Mouse (Mus musculus) stomach, postnatal 0 days (tissue): Measurements from ENCODE around the gene Cbx6.

Experiments
- CTCF ChIP-seq: IDR thresholded peaks from 2 replicates; pipeline ENCODE4 v1.5.1; 2016; ENCODE audit warnings: antibody characterized with exemption, low read depth, mild to moderate bottlenecking, moderate library complexity
- EP300 ChIP-seq: optimal IDR thresholded peaks from 2 replicates; pipeline ENCODE3; 2016; ENCODE audit warnings: antibody characterized with exemption

DNA sequence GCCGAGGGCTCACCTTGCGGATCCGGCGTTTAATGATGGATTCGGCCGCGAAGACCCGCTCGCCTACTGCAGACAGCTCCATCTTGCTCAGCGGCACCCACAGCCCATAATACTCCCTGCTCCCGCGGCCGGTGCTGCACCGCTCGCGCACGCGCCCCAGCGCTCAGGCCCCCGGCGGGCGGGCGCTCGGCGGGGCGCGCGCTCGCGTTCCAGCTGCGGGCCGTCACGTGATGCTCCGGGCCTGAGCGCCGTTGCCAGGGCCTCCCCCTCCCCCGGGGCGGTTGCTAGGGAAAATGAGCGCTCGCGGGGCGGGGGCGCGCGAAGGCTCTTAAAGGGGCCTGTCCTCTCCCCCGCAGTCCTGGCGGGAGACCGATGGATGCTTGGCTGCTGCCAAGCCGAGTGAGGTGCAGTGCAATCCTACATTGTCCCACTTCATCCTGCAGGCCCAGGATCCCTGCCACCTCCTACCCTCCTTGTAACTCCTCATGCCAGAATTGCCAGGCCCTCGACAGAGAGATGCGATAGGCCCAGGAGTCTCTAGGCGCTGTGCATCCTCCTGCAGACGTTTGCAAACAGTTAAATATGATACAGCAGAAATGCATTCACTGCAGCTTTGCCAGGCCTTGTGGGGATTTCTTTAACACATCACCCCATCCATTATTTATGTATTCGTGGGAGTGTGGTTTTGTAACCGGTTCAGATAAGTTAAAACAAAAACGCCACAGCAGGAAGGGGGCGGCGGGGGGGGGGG lies at the start of gene Cbx6, which contains the start of gene Npcd:
- TF ChIP-seq CTCF (no peak), EP300 (no peak)
